Mouse (Mus musculus): ENCODE results near the gene Dkkl1.
A peak's percentile ranks its signal among the peaks of the same experiment; 100 is the strongest.

Gene Dkkl1

GRCm38 (mm10) chr7:45191803-45192363 is 20.1 kb downstream of the Dkkl1 start:
- no peak for DNase-seq

DNA sequence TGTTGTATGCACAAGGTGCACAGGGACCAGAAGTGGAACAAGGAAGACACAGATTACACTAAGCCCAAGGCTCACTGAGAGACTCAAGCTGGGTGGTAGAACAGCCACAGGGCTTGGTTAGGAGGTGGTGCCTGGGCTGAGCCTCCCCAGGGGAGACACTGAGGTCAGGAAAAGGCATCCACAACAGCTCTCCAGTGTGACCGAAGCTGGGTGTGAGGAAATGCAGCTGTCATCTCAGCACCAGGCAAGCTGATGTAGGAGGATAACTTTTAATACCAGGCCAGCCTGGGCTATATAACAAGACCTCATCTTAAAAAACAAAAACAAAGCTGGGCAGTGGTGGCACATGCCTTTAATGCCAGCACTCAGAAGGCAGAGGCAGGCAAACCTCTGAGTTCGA is 20.8 kb downstream of the Dkkl1 start:
- DNase-seq = no peak

DNA sequence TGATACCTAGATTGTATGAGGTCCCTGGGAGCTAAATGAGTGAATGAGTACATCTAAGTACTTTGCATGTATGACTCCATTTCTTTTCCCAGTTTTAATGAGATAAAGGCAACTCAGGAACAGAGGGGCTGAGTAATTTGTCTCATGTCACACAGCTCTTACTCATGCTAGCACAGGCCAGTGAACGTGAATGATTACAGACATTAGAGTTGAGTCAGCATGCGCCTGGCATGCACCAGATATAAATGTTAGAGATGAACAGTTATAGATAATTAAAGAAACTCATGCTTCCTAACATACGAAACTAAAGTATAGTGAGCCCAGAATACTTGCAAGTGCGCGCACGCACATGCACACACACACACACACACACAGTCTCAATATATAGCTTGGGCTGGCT is 21.8 kb downstream of the Dkkl1 start:
- no peak for DNase-seq

DNA sequence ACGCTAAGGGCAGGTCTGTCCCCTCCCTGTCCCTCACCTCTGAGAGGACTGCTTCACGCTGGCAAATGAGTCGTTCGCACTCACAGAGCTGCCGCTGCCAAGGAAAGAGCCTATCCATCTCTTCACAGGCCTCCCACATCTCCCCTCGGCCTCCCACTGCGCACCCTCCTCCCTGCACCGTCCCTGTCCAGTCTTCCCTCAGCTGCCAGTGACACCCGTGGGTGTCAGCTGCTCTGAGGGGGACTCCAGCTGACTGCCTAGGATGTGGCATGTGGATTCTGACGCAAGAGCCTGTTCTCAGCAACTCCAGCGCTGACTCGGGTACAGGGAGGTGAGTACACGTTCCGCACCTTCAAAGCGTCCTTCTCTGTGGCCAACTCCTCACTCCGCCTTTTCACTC is 22.3 kb downstream of the Dkkl1 start:
- DNase-seq = no peak

DNA sequence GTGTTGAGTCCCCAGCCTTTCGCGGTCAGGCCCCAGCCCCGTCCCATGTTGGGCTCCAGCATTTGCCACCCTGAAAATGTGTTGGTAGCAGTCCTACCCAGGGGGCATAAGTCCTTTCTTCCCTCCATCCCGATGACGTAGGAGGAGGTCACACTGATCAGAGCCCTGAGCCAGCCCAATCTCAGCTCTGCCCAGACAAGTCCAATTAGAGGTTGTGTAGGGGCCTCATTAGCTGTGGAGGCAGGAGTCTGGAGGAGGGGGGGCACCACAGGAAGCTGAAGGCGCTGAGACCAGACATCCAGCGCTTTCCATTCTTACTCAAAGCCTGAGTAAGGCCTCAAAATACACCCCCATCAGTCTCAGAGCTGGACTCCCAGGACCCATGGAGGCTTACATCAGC is 26.0 kb downstream of the Dkkl1 start:
- DNase-seq = no peak

DNA sequence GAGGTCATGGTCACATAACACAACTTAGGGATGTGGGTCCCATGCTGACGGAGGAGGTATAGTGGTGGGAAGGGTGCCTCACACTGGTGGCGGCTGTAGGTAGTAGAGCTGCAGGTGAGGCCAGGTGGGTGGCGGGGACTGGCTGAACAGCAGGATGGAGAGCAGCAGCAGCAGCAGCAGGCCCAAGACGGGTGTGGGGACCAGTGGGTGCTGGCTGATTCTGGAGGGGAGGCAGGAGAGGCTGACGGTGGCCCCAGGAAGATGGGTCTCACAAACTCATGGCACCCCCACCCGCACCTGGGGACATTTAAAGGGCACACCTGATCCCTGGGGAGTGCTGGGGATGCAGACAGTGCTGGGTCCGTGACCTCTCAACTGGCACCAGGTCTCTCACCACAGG is 28.3 kb downstream of the Dkkl1 start:
- DNase-seq = no peak

DNA sequence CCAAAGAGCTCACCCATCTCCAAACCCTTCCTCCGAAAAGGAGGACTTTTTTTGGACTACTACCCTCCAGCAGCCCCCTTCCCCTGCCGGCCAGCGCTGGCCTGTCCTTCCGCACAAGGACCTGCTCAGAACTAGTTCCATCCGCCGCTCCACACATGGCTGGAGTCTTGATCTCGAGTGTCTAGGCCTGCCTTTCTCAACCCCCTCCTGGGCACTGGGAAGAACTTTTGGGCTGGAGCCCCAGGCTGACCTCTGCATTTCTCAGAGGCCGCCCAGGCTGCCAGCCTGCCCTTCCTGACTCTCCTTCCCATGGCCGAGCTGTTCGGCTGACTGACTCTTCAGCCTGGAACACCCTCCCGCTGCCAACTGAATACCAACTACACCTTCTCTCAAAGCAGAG is 29.3 kb downstream of the Dkkl1 start:
- DNase-seq = no peak

DNA sequence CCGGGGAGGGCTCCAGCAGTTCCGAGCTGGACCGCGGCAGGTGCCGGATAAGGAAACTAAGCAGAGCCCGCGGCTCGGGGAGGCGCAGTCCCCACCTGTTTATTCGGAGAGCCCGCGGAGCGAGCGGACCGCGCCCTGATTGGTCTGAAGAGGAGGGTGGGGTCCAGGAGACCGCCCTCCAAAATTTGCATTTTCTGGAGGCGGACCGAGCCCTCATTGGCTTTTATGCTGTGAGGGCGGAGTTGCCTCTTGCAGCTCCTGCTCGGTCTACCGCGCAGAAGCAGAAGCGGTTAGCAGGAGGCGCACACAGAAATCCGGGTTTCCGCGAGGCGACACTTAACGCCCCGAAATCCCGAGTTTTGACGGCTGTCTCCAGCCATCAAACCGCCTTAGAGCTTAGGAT is 29.7 kb downstream of the Dkkl1 start:
- peak; percentile 86 for DNase-seq

DNA sequence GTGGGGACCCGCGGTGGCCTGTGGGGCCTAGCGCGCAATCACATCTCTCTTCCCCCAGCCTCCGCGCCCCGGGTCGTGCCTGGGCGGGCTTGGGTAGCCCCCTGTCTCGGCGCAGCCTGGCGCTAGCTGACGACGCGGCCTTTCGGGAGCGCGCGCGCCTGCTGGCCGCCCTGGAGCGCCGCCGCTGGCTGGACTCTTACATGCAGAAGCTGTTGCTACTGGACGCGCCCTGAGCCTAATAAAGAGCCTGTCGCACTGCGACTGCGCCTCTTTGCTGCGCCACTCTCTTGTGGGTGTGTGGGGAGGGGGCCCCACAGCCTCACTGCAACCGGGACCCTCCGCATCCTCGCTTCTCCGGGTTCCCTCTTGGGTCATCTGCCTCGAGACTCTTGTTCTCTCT is 30.4 kb downstream of the Dkkl1 start:
- no peak for DNase-seq

GRCm38 (mm10) chr7:45180896-45181477 is 31.0 kb downstream of the Dkkl1 start, which contains the start of gene Pth2:
TSS of gene Pth2 (plus strand) at chr7:45180995.
- DNase-seq = no peak

GRCm38 (mm10) chr7:45179469-45179868 is 32.5 kb downstream of the Dkkl1 start, which contains the start of gene Gfy:
TSS of gene Gfy (minus strand) at chr7:45179569.
- DNase-seq = no peak

DNA sequence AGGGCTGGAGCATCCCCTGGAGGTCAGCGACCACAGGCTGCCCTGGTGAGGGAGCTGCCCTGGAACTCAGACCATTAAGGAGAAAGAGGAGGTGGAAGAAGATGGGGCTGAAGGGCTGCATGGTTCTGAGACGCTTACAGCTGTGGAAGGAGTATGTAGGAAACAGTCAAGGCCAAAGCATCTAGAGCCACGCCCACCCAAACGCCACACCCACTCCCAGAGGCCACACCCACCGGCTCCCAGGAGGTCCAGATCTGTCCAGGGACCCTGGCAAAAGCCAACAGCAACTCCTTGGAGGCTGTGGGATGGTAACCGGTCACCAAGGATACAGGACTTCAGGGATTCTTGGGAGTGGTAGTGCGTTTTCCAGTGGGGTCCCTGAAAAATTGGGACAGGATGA is 33.4 kb downstream of the Dkkl1 start:
- no peak for DNase-seq

DNA sequence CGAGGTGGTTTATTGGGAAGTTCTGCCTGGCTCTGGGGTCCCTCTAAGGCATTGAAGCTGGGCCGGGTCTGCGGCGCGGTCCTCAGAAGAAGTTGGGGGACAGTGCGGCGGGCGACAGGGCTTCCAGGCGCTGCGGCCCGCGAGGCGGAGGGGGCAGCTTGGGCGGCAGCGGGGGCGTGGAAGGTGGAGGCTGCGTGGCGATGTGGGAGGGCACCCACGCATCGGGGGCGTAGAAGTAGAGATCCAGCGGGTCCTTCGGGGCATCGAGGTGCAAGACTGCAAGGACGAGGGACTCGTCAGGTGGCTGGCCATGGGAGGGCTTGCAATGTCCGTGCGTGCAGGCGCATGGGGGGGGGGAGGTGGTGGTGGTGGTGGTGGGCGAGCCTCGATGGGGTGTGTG is 35.6 kb downstream of the Dkkl1 start:
- no peak for DNase-seq

DNA sequence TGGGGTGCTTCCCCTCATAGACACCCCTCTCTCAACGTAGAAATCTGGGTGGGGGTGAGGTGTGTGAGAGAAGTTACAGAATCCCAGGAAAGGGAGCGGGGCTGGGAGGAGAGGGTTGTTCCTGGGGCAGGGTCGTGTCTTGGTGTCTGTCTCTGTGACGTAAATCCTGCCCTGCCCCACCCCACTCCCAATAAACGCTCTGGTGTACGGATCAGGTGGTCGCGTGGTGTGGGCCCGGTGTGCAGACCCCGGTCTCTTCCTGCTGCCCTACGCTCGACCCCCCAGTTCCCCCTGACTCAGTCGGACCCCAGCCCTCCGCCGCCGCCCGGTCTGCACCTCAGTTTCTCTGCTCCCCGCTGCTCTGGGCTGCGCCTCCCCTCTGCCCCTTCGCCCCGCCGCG is 36.0 kb downstream of the Dkkl1 start:
- DNase-seq = no peak

- no peak for DNase-seq
Measured at GRCm38 (mm10) chr7:45175398-45175797, 36.5 kb downstream of the Dkkl1 start.

GRCm38 (mm10) chr7:45174567-45175280 is 37.2 kb downstream of the Dkkl1 start:
- DNase-seq = no peak

GRCm38 (mm10) chr7:45173772-45174171 is 38.2 kb downstream of the Dkkl1 start:
- peak; percentile 28 for DNase-seq

DNA sequence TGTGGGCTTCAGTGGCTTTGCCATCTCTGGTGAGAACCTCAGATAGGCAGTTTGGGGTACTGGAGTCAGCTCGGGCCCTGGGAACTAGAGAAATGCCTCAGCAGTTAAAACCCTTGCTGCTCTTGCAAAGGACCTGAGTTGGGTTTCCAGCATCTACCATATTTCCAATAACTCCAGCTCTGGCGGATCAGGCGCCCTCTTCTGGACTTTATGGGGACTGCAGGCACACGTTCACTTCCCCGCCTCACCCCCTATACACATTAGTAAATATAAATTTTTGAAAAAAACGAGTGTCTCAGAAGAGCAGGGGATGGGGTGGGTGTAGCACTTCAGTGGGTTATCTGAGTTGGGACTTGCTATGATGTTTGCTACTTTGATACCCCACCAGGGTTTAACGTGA is 39.0 kb downstream of the Dkkl1 start:
- peak; percentile 54 for DNase-seq

- peak; percentile 32 for DNase-seq
Measured at GRCm38 (mm10) chr7:45169495-45169894, 42.5 kb downstream of the Dkkl1 start.

- DNase-seq = no peak
Measured at GRCm38 (mm10) chr7:45168656-45169055, 43.3 kb downstream of the Dkkl1 start.

- DNase-seq = no peak
Measured at GRCm38 (mm10) chr7:45167761-45168445, 44.0 kb downstream of the Dkkl1 start.

- DNase-seq = no peak
Measured at GRCm38 (mm10) chr7:45166950-45167401, 45.0 kb downstream of the Dkkl1 start.

GRCm38 (mm10) chr7:45165701-45166100 is 46.2 kb downstream of the Dkkl1 start:
- DNase-seq = no peak

- no peak for DNase-seq
Measured at GRCm38 (mm10) chr7:45164833-45165232, 47.1 kb downstream of the Dkkl1 start.
